Mouse (Mus musculus) lung, postnatal 0 days (tissue): ENCODE results near the gene Cltb.

ENCODE experiments used
- CTCF ChIP-seq: IDR thresholded peaks from 2 replicates; pipeline ENCODE4 v1.5.1; 2016; ENCODE audit warnings: antibody characterized with exemption, mild to moderate bottlenecking
- EP300 ChIP-seq: IDR thresholded peaks from 2 replicates; pipeline ENCODE4 v1.6.1; 2016; ENCODE audit warnings: antibody characterized with exemption, mild to moderate bottlenecking, control low read depth

- TF ChIP-seq CTCF, result no peak
- TF ChIP-seq EP300, result no peak; the same call in 1 of the 2 replicates
These were observed 21.6 kb downstream of the Cltb start for GRCm38 (mm10) chr13:54589414-54589995.
